Mouse (Mus musculus): ENCODE results near the gene Smim23. TPM values are rescaled to one million over a fixed set of nuclear protein-coding genes. Genes with fewer than 3 reads are reported as not detected.

Gene Smim23
- polyA plus RNA-seq, 1 experiment from 2014 or later, result not detected

- Histone ChIP-seq H3K36me3 (ENCODE audit: insufficient read depth, low read length) (no peaks in the 10 kb centered on the region), H3K4me3 (ENCODE audit: low read length) (no peak overlapping the region), H3K9me3 (ENCODE audit: low read length) (no peaks in the 10 kb centered on the region), H3K4me1 (ENCODE audit: insufficient read depth, low read length) (peaks cover 9% of the 10 kb centered on the region; the same call in 1 of the 2 replicates), H3K9ac (replicated peaks; ENCODE audit: low read length) (no peak overlapping the region), H3K27ac (ENCODE audit: low read length) (no peak overlapping the region), H3K27me3 (ENCODE audit: insufficient read depth, low read length) (no peaks in the 10 kb centered on the region), H3K4me2 (replicated peaks; ENCODE audit: low read depth, low read length) (no peak overlapping the region)
- no peak; the same call in 1 of the 2 replicates for ATAC-seq (ENCODE audit: low FRiP score, low TSS enrichment)
- 48% methylated on average over 3 of the region's 3 CpGs for WGBS
These were observed 41.7 kb downstream of the Smim23 start for GRCm38 (mm10) chr11:32782724-32783123.

GRCm38 (mm10) chr11:32781633-32782404, 42.6 kb downstream of the Smim23 start:
- Histone ChIP-seq H3K36me3 (ENCODE audit: insufficient read depth, low read length) (no peaks in the 10 kb centered on the region), H3K27ac (ENCODE audit: low read length) (no peak overlapping the region), H3K9me3 (ENCODE audit: low read length) (no peaks in the 10 kb centered on the region), H3K27me3 (ENCODE audit: insufficient read depth, low read length) (no peaks in the 10 kb centered on the region), H3K9ac (replicated peaks; ENCODE audit: low read length) (no peak overlapping the region), H3K4me1 (ENCODE audit: insufficient read depth, low read length) (peaks cover 9% of the 10 kb centered on the region; the same call in 1 of the 2 replicates), H3K4me2 (replicated peaks; ENCODE audit: low read depth, low read length) (no peak overlapping the region), H3K4me3 (ENCODE audit: low read length) (no peak overlapping the region)
- WGBS, result 51% methylated on average over 2 of the region's 2 CpGs
- ATAC-seq (ENCODE audit: low FRiP score, low TSS enrichment), result no peak

GRCm38 (mm10) chr11:32780747-32781536, 43.5 kb downstream of the Smim23 start:
- H3K27ac ChIP-seq (ENCODE audit: low read length), result no peak overlapping the region
- no peaks in the 10 kb centered on the region for H3K36me3 ChIP-seq (ENCODE audit: insufficient read depth, low read length)
- ATAC-seq (ENCODE audit: low FRiP score, low TSS enrichment), result peak; percentile 27; the same call in 1 of the 2 replicates
- H3K9ac ChIP-seq (replicated peaks; ENCODE audit: low read length), result no peak overlapping the region
- peaks cover 9% of the 10 kb centered on the region; the same call in 1 of the 2 replicates for H3K4me1 ChIP-seq (ENCODE audit: insufficient read depth, low read length)
- peaks cover 5% of the 10 kb centered on the region; the same call in 1 of the 2 replicates for H3K9me3 ChIP-seq (ENCODE audit: low read length)
- no peak overlapping the region for H3K4me3 ChIP-seq (ENCODE audit: low read length)
- H3K27me3 ChIP-seq (ENCODE audit: insufficient read depth, low read length), result no peaks in the 10 kb centered on the region
- H3K4me2 ChIP-seq (replicated peaks; ENCODE audit: low read depth, low read length), result no peak overlapping the region
- 20% methylated on average over 11 of the region's 11 CpGs for WGBS

- Histone ChIP-seq H3K36me3 (ENCODE audit: insufficient read depth, low read length) (no peaks in the 10 kb centered on the region), H3K27ac (ENCODE audit: low read length) (no peak overlapping the region), H3K4me2 (replicated peaks; ENCODE audit: low read depth, low read length) (no peak overlapping the region), H3K9me3 (ENCODE audit: low read length) (no peaks in the 10 kb centered on the region), H3K9ac (replicated peaks; ENCODE audit: low read length) (no peak overlapping the region), H3K27me3 (ENCODE audit: insufficient read depth, low read length) (no peaks in the 10 kb centered on the region), H3K4me1 (ENCODE audit: insufficient read depth, low read length) (peaks cover 12% of the 10 kb centered on the region), H3K4me3 (ENCODE audit: low read length) (no peak overlapping the region)
- 69% methylated on average over 12 of the region's 12 CpGs for WGBS
- no peak for ATAC-seq (ENCODE audit: low FRiP score, low TSS enrichment)
These were observed 55.6 kb downstream of the Smim23 start for GRCm38 (mm10) chr11:32768642-32769343.

Other genes starting within 250 kb of the Smim23 start
- 91.3 and 95.2 TPM in 2 replicates for gene Fbxw11, start 181.9 kb downstream of the Smim23 start, polyA plus RNA-seq (2015; fragmentation: Nextera tagmentation; extraction: Ambion mirVana)

Data from kidney, embryonic 16.5 days (tissue).